Mouse (Mus musculus) ovary, postnatal 36 days (tissue): Measurements from ENCODE around the gene Grik5.
A peak's percentile ranks its signal among the peaks of the same experiment; 100 is the strongest.

Source experiments
- DNase-seq: peaks from one replicate; pipeline ENCODE4 v3.0.0; 2022; ENCODE audit warnings: low spot score, mixed read lengths

The Grik5 gene

GRCm38 (mm10) chr7:25071979-25072715, at the start of gene Grik5, which contains the start of gene Zfp574:
Gene Grik5, minus strand, starts transcription at chr7:25072346.
Gene Zfp574, plus strand, starts transcription at chr7:25072567.
- no peak for DNase-seq

DNA sequence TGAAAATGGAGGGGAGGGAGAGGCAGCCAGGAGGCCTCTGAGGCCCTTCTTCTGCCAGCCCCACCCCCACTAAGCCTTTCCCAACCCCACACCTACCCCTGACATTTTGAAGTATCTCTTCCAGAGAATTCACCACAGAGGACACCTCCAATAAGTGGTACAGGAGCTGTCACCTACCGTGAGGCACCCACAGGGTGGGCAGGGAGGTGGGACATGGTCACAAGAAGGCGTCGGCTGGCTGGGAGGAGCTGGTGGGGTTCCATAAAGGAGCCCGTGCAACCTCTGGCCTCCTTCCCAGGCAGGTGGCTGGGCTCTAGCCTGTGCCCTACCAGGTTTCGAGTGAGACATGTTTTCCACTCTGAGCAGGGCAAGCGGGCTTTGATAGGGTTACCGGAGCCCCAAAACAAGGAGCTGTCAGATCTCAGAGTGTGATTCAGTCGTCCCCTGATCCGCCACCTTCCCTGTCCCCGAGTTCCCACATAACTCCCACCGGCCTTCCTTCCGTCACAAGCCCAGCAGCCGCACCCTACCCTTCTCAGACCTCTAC, 49.2 kb upstream of the Grik5 start:
- DNase-seq = no peak

DNA sequence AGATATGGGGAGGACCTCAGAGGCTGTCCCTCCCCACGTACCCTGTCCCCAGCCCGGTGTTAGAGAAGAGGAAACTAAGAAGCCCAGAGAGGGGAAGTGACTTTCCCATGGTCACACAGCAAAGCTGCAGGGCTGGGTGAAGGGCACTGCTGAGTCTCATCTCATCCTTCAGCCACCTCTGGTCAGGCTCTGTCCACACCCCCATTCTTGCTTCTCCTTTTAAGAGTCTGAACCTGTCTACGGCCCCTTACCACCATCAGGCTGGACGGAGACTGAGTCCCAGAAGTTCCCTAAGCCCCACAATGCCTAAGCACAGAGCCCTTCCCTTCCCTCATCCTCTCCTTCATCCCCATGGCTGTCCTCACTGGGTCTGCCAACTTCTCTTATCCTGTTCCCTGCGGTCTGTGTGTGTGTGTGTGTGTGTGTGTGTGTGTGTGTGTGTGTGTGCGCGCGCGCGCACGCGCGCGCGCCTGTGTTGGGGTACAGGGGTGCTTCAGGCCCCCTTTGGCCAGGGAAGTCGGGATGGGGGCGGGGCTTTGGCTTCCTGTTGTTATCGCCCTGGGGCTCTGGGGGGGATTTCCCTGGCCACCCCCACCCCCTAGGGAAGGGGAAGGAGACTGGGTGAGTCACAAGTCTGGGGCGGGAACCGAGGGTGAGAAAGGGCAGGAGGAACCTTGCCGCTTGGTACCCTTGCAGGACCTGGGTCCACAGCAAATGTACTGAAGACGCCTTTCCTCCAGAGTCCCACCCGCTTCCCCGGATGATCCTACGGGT, 48.1 kb upstream of the Grik5 start:
- DNase-seq = no peak

GRCm38 (mm10) chr7:25112956-25113603, 40.9 kb upstream of the Grik5 start:
- no peak for DNase-seq

GRCm38 (mm10) chr7:25112178-25112955, 40.2 kb upstream of the Grik5 start:
- no peak for DNase-seq

DNA sequence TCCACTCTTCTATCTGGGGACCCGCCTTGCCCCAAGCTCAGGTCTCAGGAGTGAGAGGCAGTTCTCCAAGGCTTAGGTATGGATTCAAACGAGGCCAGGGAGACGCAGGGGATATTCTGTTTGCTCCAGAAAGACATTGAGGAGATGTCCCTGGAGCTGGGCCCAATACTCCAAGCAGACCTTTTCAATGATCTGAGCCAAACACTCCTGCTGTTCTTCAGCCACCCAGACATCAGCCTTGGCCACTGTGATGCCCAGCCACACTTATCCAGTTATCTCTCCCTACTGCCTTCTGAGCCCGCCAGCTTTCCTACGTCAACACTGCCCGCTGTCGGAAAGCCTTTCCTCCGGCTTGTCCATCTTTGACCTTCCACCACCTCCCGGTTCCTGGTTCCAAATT, 38.2 kb upstream of the Grik5 start:
- no peak for DNase-seq

DNA sequence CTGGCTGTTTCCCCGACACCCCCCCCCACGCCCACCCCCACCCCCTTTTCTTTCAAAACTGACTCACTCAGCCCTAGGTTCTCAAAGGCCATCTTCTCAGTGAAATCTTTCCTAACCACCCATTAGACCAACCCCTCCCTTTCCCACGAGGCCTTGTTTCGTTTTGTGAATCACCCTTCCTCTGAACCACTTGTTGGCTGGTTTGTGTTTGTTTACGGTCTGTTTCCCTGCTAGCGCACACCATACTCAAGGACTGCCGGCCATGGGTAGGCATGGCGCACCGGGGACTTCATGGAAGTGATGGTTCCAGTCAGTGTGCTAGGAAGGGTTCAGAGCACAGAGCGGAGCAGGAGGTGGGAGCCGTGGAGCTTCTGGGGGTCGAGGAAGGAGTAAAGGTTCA, 37.2 kb upstream of the Grik5 start:
- no peak for DNase-seq

DNA sequence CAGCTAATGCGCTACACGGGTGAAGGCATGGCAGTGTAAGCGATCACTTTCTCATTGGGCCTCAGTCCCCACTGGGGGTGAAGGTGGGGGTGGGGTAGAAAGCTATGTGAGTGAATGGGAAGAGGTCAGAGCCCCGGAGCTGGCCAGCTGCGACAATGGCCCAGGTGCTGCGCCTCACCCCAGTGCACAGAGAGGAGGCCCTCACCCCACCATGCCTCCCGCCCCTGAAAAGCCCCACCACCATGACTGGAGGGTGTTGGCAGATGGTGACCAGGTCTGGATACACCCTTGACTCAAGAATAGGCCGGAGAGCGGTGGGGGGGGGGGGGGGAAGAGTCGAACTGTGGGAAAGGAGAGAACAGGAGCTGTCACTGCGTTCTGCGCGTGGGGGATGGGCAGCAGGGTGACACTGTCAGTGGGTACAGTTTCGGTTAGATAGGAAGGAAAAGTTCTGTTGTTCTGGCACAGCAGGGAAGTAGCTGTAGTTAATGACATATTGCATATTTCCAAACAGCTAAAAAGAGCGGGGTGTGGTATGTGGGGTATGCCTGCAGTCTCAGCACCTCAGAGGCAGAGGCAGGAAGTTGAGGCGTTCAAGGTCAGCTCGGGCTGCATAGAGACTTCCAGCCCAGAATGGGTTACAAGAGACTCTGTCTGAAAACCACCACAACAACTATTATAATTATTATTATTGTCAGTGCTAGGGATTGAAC, 34.8 kb upstream of the Grik5 start:
- no peak for DNase-seq

DNA sequence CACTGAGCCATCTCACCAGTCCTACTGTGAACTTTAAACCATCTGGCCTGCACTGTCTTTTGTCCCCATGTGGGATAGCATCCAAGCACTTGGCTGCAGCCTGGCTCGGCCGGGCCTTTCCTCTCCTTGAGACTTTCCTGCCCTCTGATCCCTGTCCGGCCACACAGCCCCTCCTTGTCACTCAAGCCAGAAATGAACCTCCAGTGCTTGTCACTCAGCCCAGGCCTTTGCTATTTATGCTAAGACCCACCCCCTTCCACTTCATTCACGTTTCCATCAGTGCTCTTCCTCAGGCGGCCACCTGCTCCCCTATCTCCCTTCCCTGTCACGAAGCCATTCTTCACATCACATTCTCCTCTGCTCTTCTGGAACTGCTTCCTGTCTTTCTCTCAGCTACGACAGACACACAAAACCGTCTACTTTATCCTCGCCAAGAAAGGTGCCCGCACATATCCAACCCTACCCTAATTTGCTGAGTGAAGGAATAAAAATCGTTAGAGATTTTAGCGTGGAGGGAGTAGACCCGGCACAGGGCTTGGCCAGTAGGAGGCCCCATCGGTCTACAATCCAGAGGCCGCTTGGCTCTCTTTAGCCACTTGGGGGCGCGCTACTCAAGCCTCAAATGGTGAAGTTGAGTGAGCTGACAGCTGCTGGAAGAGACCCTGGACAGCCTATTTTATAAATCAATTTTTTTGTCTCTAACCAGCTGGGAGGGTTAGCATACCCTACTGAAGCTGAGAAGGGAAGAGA, 33.4 kb upstream of the Grik5 start:
- peak; percentile 62 for DNase-seq

DNA sequence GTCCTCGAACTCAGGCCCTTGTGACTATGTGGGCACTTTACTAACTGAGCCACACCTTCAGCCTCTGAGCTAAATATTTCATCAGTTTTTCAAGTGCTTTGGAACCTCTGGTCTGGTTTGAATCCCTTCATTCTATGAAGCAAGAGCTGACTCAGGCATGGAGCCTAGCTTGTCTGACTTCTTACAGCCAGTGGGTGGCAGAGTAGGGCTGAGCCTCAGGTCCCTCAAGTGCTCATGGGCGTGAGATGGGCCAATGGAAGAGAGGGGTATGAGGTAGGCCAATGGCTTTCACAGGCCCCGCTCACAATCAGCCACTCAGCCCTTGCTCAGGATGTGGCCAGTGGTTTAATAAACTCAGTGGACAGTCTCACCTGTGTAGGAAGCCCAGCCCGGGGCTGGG, 27.4 kb upstream of the Grik5 start:
- no peak for DNase-seq

- no peak for DNase-seq
Observed at GRCm38 (mm10) chr7:25098169-25098568, 26.0 kb upstream of the Grik5 start.

- no peak for DNase-seq
Observed at GRCm38 (mm10) chr7:25089875-25090274, 17.7 kb upstream of the Grik5 start.

DNA sequence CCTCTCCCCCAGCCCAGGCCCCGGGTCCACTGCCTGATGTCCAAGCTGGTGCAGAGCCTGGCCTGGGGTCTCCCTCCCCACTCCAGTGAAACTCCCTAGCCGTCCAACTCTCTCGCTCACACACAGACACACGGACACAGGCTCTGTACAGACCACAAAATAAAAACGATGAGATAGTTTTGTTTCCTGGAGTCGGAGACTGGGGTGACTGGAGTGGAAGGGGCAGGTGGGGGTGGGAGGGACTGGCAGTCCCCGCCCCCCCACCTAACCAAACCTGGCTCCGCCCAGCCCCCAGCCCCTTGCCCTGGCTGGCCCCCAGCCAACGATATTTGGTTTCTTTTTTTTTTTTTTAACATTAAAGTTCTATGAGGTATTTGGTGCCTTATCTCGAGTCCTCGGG, 16.8 kb upstream of the Grik5 start:
- DNase-seq = no peak

DNA sequence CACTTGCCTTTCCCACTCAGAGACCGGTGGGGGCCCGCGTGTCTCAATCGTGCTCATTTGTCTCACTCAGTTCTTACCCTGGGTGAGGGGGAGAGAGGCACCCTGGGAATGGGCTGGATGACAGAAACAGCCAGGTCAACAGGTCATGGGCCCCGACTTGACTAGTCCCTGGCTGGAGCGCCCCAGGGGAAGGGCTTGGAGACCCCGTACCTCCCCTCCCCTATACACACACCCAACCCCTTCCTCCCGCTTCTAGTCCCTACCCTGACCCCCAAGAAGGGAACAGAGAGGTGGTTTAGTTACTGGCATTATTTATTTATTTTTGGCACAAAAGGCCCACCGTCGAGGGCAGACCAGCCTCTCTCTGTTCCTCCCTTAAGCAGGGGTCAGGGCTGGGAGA, 16.4 kb upstream of the Grik5 start:
- DNase-seq = no peak

- no peak for DNase-seq
Observed at GRCm38 (mm10) chr7:25087972-25088371, 15.8 kb upstream of the Grik5 start.

- peak; percentile 52 for DNase-seq
Observed at GRCm38 (mm10) chr7:25087256-25087912, 15.2 kb upstream of the Grik5 start.

DNA sequence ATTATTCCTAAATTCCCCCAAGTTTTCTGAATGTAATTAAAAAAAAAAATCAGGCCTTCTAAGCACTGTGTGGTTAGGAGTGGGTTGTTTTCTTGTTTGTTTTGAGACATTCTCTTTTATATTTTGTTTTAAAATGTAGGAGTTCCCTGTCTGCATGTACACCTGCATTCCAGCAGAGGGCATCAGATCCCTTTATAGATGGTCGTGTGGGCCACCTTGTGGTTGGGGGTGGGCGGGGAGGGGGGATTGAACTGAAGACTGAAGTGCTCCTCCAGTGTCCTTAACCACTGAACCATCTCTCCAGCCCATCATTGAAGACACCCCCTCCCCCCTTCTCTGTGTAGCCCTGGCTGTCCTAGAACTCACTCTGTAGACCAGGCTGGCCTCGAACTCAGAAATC, 14.5 kb upstream of the Grik5 start:
- DNase-seq = no peak

GRCm38 (mm10) chr7:25084621-25085020, 12.5 kb upstream of the Grik5 start:
- no peak for DNase-seq

GRCm38 (mm10) chr7:25082510-25082909, 10.4 kb upstream of the Grik5 start:
- no peak for DNase-seq

DNA sequence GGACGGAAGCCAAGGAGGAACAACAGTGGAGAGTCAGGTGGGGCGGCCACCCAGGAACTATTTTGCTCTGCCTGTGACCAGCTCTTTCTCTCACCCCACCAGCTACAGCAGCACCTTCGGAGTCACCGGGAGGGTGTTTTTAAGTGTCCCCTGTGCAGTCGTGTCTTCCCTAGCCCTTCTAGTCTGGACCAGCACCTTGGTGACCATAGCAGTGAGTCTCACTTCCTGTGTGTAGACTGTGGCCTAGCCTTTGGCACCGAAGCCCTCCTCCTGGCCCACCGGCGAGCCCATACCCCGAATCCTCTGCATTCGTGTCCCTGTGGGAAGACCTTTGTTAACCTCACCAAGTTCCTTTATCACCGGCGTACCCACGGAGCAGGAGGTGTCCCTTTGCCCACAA, 8.3 kb upstream of the Grik5 start:
- no peak for DNase-seq
